Mouse (Mus musculus) cortical plate, adult 2 months (tissue): ENCODE results near the gene Lrrc15.

Source experiments
- CTCF ChIP-seq: fragments of 200-500 bp; IDR thresholded peaks from 2 replicates; pipeline ENCODE4 v1.5.1; 2011; ENCODE audit warnings: mild to moderate bottlenecking, control low read depth, low read length; ENCODE audit not compliant: insufficient read depth; ENCODE audit errors: extremely low read depth
- POLR2A ChIP-seq: fragments of 200-500 bp; IDR thresholded peaks from 2 replicates; pipeline ENCODE4 v1.6.1; 2011; ENCODE audit warnings: mild to moderate bottlenecking, low read length, control low read depth; ENCODE audit not compliant: insufficient read depth; ENCODE audit errors: extremely low read depth

GRCm38 (mm10) chr16:30265611-30266010 lies 17.4 kb downstream of the Lrrc15 start:
- TF ChIP-seq POLR2A (no peak), CTCF (no peak)
